In genomic region chr9:96785871-96786342, GRCm38 (mm10) we compare ENCODE assay signal across 16 mouse cellular contexts. TPM values are rescaled to one million over a fixed set of nuclear protein-coding genes. Genes with fewer than 3 reads are reported as not detected.
DNase-seq lines count a peak whose midpoint lies in the region; ATAC-seq and TF ChIP-seq lines count a peak whose summit lies in the region.
"Had no signal": no experiment of that assay in that cellular context is flagged by ENCODE, and none has a peak within 500 bp of the region (broad histone marks: within the 10 kb centered on the region; RNA-seq: fewer than 3 reads in every experiment).

No protein-coding gene starts in this region.

- 0 out of 2 replicates have a peak overlapping the region, but pooled peaks have one; percentile 12 for H3K27ac ChIP-seq in lung, embryonic 15.5 days
- peak overlapping the region; percentile 64; the same call in 1 of the 2 replicates for H3K27ac ChIP-seq in kidney, adult 2 months (ENCODE audit: insufficient read depth, low read depth, low read length)
- H3K27ac ChIP-seq: neural tube, embryonic 13.5 days; stomach, embryonic 15.5 days had no signal

- H3K4me1 ChIP-seq in lung, embryonic 15.5 days: peaks cover 24% of the 10 kb centered on the region
- peaks cover 23% of the 10 kb centered on the region for H3K4me1 ChIP-seq in kidney, adult 2 months (ENCODE audit: control insufficient read depth, insufficient read depth, low read length)
- H3K4me1 ChIP-seq: neural tube, embryonic 13.5 days had no signal

- 14% methylated on average over 9 of the region's 9 CpGs for WGBS in lung, embryonic 15.5 days
- 20% methylated on average over 9 of the region's 9 CpGs for WGBS in kidney, adult 2 months

- no peak overlapping the region for H3K4me2 ChIP-seq in lung, embryonic 15.5 days
- H3K4me2 ChIP-seq: neural tube, embryonic 13.5 days; stomach, embryonic 15.5 days had no signal

- peak; percentile 40; the same call in 1 of the 2 replicates for ATAC-seq in lung, embryonic 15.5 days (ENCODE audit: borderline replicate concordance, extremely low read depth, low FRiP score, low TSS enrichment)
- ATAC-seq: forebrain, embryonic 16.5 days had no signal

- H3K9ac ChIP-seq in lung, embryonic 15.5 days: no peak overlapping the region
- H3K9ac ChIP-seq: neural tube, embryonic 13.5 days; stomach, embryonic 15.5 days had no signal

- H3K9me3 ChIP-seq in lung, embryonic 15.5 days: no peaks in the 10 kb centered on the region
- H3K9me3 ChIP-seq: neural tube, embryonic 13.5 days; stomach, embryonic 15.5 days had no signal

- no peak for TF ChIP-seq POLR2A in kidney, adult 2 months (IDR thresholded peaks at IDR 0.05; ENCODE audit: low read depth, low read length)

- DNase-seq in lung, adult 18-20 months: no peak
- DNase-seq in NIH3T3 (ENCODE audit: low read depth): peak; percentile 39
- peak; percentile 71 for DNase-seq in kidney, adult 2 months
- DNase-seq in lung, postnatal 25 days (ENCODE audit: low spot score): peak; percentile 12
- DNase-seq in gastrocnemius, postnatal 4 days (ENCODE audit: low spot score in 2 of 2): no peak
- DNase-seq in spleen, adult 18-20 months: no peak
- no peak for DNase-seq in thymus, postnatal 14 days
- DNase-seq: adrenal gland, postnatal 14 days; cerebellum, postnatal 36 days; gastrocnemius, postnatal 36 days; heart, postnatal 14 days; midbrain, embryonic 14.5 days had no signal

- no peak overlapping the region for H3K4me3 ChIP-seq in lung, embryonic 15.5 days
- no peak overlapping the region for H3K4me3 ChIP-seq in kidney, adult 2 months (ENCODE audit: insufficient read depth, low read depth, low read length)
- H3K4me3 ChIP-seq: neural tube, embryonic 13.5 days; stomach, embryonic 15.5 days had no signal

- no peaks in the 10 kb centered on the region for H3K27me3 ChIP-seq in lung, embryonic 15.5 days
- no peaks in the 10 kb centered on the region for H3K27me3 ChIP-seq in kidney, adult 2 months (replicated peaks; ENCODE audit: control insufficient read depth, insufficient read depth, low read length)
- H3K27me3 ChIP-seq: neural tube, embryonic 13.5 days; stomach, embryonic 15.5 days had no signal

- H3K36me3 ChIP-seq in lung, embryonic 15.5 days: no peaks in the 10 kb centered on the region
- H3K36me3 ChIP-seq in kidney, adult 2 months (ENCODE audit: control insufficient read depth, insufficient read depth, low read length): no peaks in the 10 kb centered on the region
- H3K36me3 ChIP-seq: neural tube, embryonic 13.5 days; stomach, embryonic 15.5 days had no signal

- TF ChIP-seq CTCF in kidney, adult 2 months (conservative IDR thresholded peaks at IDR 0.05; ENCODE audit: insufficient read depth, insufficient read length, low read depth, low read length): no peak

RNA-seq across cellular contexts. Expression of gene Zbtb38, which starts 33.3 kb away (rescaled TPM):
- 26.3 and 26.4 TPM in 2 replicates for polyA plus RNA-seq in lung, embryonic 15.5 days (2015; fragmentation: Nextera tagmentation; extraction: Ambion mirVana)
- 10.2 and 12.9 TPM in 2 replicates for polyA plus RNA-seq in kidney, adult 2 months (2012; rRNA removed)
- total RNA-seq in gastrocnemius, postnatal 4 days (2021): 10 to 100 TPM; 15.9 to 20.1 TPM

Comparison
In these comparisons a context has a peak if more than half of its experiments do, and no peak if none do; other contexts are left out.
1. DNase-seq: peak in NIH3T3 (single experiment), kidney, adult 2 months (single experiment) and lung, postnatal 25 days (single experiment); none in lung, adult 18-20 months (0 of 2), gastrocnemius, postnatal 4 days (0 of 2), spleen, adult 18-20 months (0 of 2) and thymus, postnatal 14 days (single experiment).